Mouse (Mus musculus) embryonic fibroblast, embryonic 13.5 days (primary cell): Measurements from ENCODE around the gene Snx30.

Experiments used
- CTCF ChIP-seq: IDR thresholded peaks from 2 replicates; pipeline ENCODE4 v1.5.1; 2011; ENCODE audit warnings: mild to moderate bottlenecking, control low read depth, low read length, moderate library complexity, borderline replicate concordance; ENCODE audit not compliant: insufficient read depth
- POLR2A ChIP-seq: IDR thresholded peaks from 2 replicates; pipeline ENCODE4 v1.6.1; 2011; ENCODE audit warnings: low read depth, mild to moderate bottlenecking, control low read depth, low read length, moderate library complexity

DNA sequence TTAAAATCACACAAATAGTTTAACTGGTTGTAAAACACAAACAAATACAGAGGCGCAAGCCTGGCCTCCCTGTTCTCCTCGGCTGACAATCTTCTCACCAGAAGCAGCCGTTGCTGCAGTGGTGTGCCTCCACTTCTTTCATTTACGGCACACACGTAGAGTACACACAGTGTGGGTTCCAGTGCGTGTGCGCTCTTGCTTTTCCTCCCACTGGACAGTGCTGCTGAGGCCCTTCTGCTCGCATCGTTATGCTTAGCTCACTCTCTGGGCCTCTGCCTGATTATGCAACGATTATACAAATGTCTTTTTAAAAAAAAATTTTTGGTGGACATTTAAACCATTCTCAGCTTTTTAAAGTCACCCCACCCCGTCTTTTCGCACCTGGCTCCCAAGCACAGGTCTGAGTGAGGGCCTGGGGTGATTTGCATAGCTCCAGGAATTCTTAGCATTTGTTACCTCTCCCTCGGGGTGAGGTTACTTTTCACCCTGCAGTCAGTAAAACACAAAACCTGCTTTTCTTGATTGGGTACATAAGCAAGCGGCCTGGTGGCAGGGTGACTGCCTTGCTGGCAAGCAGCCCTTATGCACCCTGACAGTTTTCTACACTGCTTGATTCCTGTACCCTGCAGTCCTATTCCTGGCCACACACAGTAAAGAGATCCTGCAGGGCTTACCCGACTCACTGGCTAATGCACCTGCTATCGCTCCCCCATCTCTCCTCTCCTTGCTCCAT, 54.2 kb downstream of the Snx30 start:
- TF ChIP-seq CTCF (no peak), POLR2A (no peak)
